Mouse (Mus musculus) right cerebral cortex, postnatal 4 days (tissue): ENCODE measurements around the gene Lars2.

Source experiments
- DNase-seq: peaks from one replicate; pipeline ENCODE4 v3.0.0-alpha.2; 2022

Lars2 gene

DNA sequence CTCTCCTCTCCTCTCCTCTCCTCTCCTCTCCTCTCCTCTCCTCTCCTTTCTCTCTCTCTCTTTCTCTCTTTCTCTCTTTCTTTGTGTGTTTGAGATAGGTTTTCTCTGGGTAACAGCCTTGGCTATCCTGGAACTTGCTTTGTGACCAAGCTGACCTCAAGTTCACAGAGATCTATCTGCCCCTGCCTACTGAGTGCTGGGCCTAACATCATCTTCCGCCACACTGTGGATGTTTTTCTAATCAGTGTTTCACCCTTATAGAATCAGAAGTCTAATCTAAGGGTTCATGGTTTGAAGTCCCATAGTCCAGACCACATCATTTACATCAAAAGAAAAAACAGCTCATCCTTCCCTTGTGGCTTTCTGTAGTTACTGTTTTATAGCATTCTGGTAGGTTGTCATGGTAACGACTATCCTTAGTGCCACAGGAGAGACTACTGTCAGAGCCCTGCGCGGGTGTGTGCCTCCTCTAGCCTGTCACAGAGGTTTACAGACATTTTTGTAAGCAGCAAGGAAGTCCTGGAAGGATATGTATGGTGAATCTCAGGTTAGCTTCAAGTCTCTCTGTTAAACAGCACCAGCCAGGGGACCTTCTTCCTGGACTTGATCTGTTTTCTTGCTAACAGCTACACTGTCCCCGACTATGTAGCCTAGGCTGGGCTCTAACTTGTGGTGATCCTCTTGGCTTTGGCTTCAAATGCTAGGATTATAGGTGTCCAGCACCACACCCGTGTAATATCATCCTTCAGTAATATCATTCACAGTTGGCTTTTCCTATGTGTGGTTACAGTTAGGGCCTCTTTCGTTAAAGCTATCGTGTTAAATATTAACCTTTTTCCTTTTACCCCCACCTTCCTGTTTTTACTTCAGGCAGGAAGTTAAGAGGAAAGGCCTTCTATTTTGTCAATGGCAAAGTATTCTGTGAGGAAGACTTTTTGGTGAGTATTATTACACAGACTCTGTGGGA lies 143.2 kb downstream of the Lars2 start:
- DNase-seq = peak; percentile 19

GRCm38 (mm10) chr9:123510926-123511325 lies 144.2 kb downstream of the Lars2 start:
- DNase-seq = no peak
